Mouse (Mus musculus) MEL (cell line): ENCODE results near the gene Ppl. TPM values are rescaled to one million over a fixed set of nuclear protein-coding genes. Genes with fewer than 3 reads are reported as not detected.

ENCODE experiments used
- DNase-seq: peaks from one replicate; pipeline ENCODE4 v3.0.0; 2011; ENCODE audit warnings: low read depth, low spot score
- H3K27ac ChIP-seq: 2 replicates; pipeline ENCODE4 v1.5.1; 2012; ENCODE audit warnings: low read depth, mild to moderate bottlenecking, control low read depth, low read length, moderate library complexity; ENCODE audit not compliant: control insufficient read depth
- H3K27me3 ChIP-seq, 2 experiments: fragments of 150-350 bp in 1 of 2; sonication (generic) in 1 of 2; 2 replicates each; pipeline ENCODE4 v1.6.1; 2012; ENCODE audit warnings: low read length in 2 of 2, mild to moderate bottlenecking in 2 of 2, improper control_type of control experiment in 1 of 2, moderate library complexity in 1 of 2; ENCODE audit not compliant: insufficient read depth in 2 of 2, control insufficient read depth in 1 of 2
- H3K36me3 ChIP-seq, 2 experiments: 2 replicates each; pipeline ENCODE4 v1.6.1; 2012 to 2014; ENCODE audit warnings: low read length in 2 of 2, improper control_type of control experiment in 1 of 2, inconsistent platforms in 1 of 2, mild to moderate bottlenecking in 1 of 2; ENCODE audit not compliant: insufficient read depth in 2 of 2, control insufficient read depth in 1 of 2
- H3K4me1 ChIP-seq, 2 experiments: fragments of 150-350 bp in 1 of 2; sonication (generic) in 1 of 2; 2 replicates each; pipeline ENCODE4 v1.6.1; 2012; ENCODE audit warnings: low read length in 2 of 2, improper control_type of control experiment in 1 of 2, mild to moderate bottlenecking in 1 of 2; ENCODE audit not compliant: insufficient read depth in 2 of 2, control insufficient read depth in 1 of 2
- H3K4me3 ChIP-seq, 2 experiments: fragments of 150-350 bp in 1 of 2; sonication (generic) in 1 of 2; 2 replicates each; pipeline ENCODE4 v1.5.1; 2012; ENCODE audit warnings: low read depth in 2 of 2, low read length in 2 of 2, mild to moderate bottlenecking in 2 of 2, moderate library complexity in 2 of 2, control low read depth in 1 of 2, improper control_type of control experiment in 1 of 2; ENCODE audit not compliant: control insufficient read depth in 1 of 2, insufficient read depth in 1 of 2
- H3K79me2 ChIP-seq: 2 replicates; pipeline ENCODE4 v1.6.1; 2012; ENCODE audit warnings: mild to moderate bottlenecking, low read length, moderate library complexity; ENCODE audit not compliant: control insufficient read depth, poor library complexity, insufficient read depth
- H3K9ac ChIP-seq: 2 replicates; pipeline ENCODE4 v1.6.1; 2012; ENCODE audit warnings: low read depth, mild to moderate bottlenecking, control low read depth, low read length, moderate library complexity; ENCODE audit not compliant: control insufficient read depth, poor library complexity, severe bottlenecking
- H3K9me3 ChIP-seq: fragments of 150-350 bp; sonication (generic); replicated peaks from 2 replicates; pipeline ENCODE4 v1.6.1; 2012; ENCODE audit warnings: mild to moderate bottlenecking, low read length, improper control_type of control experiment, moderate library complexity; ENCODE audit not compliant: insufficient read depth
- CHD1 ChIP-seq: IDR thresholded peaks from 2 replicates; pipeline ENCODE4 v1.6.1; 2012; ENCODE audit warnings: low read depth, mild to moderate bottlenecking, inconsistent platforms, low read length, improper control_type of control experiment
- ELF1 ChIP-seq: IDR thresholded peaks from 2 replicates; pipeline ENCODE4 v1.6.1; 2014; ENCODE audit warnings: low read depth, mild to moderate bottlenecking, inconsistent platforms, low read length, improper control_type of control experiment, moderate library complexity
- JUND ChIP-seq: IDR thresholded peaks from 2 replicates; pipeline ENCODE4 v1.6.1; 2011; ENCODE audit warnings: low read depth, mild to moderate bottlenecking, improper control_type of control experiment, low read length
- KAT2A ChIP-seq: conservative IDR thresholded peaks from 2 replicates; pipeline ENCODE4 v1.6.1; 2012; ENCODE audit warnings: low read depth, low read length, improper control_type of control experiment, inconsistent platforms
- MAX ChIP-seq: IDR thresholded peaks from 2 replicates; pipeline ENCODE4 v1.6.1; 2011; ENCODE audit warnings: low read length, improper control_type of control experiment
- MAZ ChIP-seq: IDR thresholded peaks from 2 replicates; pipeline ENCODE4 v1.6.1; 2012; ENCODE audit warnings: low read depth, mild to moderate bottlenecking, inconsistent platforms, low read length, improper control_type of control experiment
- MEF2A ChIP-seq: IDR thresholded peaks from 2 replicates; pipeline ENCODE4 v1.6.1; 2014; ENCODE audit warnings: low read depth, mild to moderate bottlenecking, inconsistent platforms, low read length, improper control_type of control experiment; ENCODE audit not compliant: poor library complexity, insufficient replicate concordance, severe bottlenecking; ENCODE audit errors: extremely low read depth
- POLR2AphosphoS5 ChIP-seq: IDR thresholded peaks from 2 replicates; pipeline ENCODE4 v1.6.1; 2012; ENCODE audit warnings: low read depth, borderline replicate concordance, mild to moderate bottlenecking, inconsistent platforms, low read length, moderate library complexity, mixed read lengths
- RAD21 ChIP-seq: IDR thresholded peaks from 2 replicates; pipeline ENCODE4 v1.6.1; 2011; ENCODE audit warnings: mild to moderate bottlenecking, low read depth, low read length, improper control_type of control experiment
- SIN3A ChIP-seq: IDR thresholded peaks from 2 replicates; pipeline ENCODE4 v1.6.1; 2012; ENCODE audit warnings: low read length, improper control_type of control experiment, inconsistent platforms
- TAL1 ChIP-seq: IDR thresholded peaks from 2 replicates; pipeline ENCODE4 v1.6.1; 2012; ENCODE audit warnings: mild to moderate bottlenecking, inconsistent platforms, low read length, moderate library complexity, mixed read lengths
- TBP ChIP-seq: IDR thresholded peaks from 2 replicates; pipeline ENCODE4 v1.8.0; 2011; ENCODE audit warnings: low read depth, low read length, improper control_type of control experiment
- ZC3H11A ChIP-seq: IDR thresholded peaks from 2 replicates; pipeline ENCODE4 v1.6.1; 2012; ENCODE audit warnings: low read depth, mild to moderate bottlenecking, inconsistent platforms, low read length, improper control_type of control experiment
- polyA plus RNA-seq, 2 experiments: library from polyadenylated mRNA; stranded (reverse) in 1 of 2; unstranded in 1 of 2; fragments of >175 nt in 1 of 2; fragments of >200 nt in 1 of 2; gene quantifications; 2 replicates each; pipeline versions ENCODE4 v1.2.1 to v1.2.4; 2012; ENCODE audit warnings: low replicate concordance in 2 of 2, low read depth in 1 of 2; ENCODE audit not compliant: insufficient read length in 2 of 2, insufficient read depth in 1 of 2, missing spikeins in 1 of 2
- total RNA-seq: library from RNA; depleted of rRNA; stranded (reverse); fragments of 300-350 nt; gene quantifications from 2 replicates; pipeline ENCODE4 v1.2.3, GENCODE M21; 2012; rRNA removed

Gene Ppl
- total and polyA plus RNA-seq, 3 experiments, result 0.01 TPM; not detected in 2

GRCm38 (mm10) chr16:5036649-5037234 is 95.5 kb downstream of the Ppl start:
- DNase-seq, result no peak
- no peaks in the 10 kb centered on the region for H3K9me3 ChIP-seq
- no peaks in the 10 kb centered on the region for H3K27me3 ChIP-seq
- no peak overlapping the region for H3K4me3 ChIP-seq
- TF ChIP-seq KAT2A (no peak), POLR2AphosphoS5 (no peak), ZC3H11A (no peak), ELF1 (no peak), CHD1 (no peak), MAX (no peak), JUND (no peak), MEF2A (no peak), MAZ (no peak), TAL1 (no peak), SIN3A (no peak), RAD21 (no peak), TBP (no peak)
- H3K27ac ChIP-seq, result no peak overlapping the region
- H3K9ac ChIP-seq, result no peak overlapping the region
- peaks cover 3 to 9% of the 10 kb centered on the region in 2 experiments for H3K4me1 ChIP-seq
- H3K79me2 ChIP-seq, result no peaks in the 10 kb centered on the region
- H3K36me3 ChIP-seq, result peaks cover 10 to 47% of the 10 kb centered on the region in 2 experiments

Other genes with a start within 250 kb of the Ppl start
- 8.4 and 9.8 TPM in 2 replicates for gene Mgrn1, start 246.2 kb downstream of the Ppl start, total RNA-seq
- gene Mgrn1, start 246.2 kb downstream of the Ppl start, polyA plus RNA-seq, result 10 to 100 TPM in 1 of 2 experiments, not detected in 1; 25.0 TPM
- 34.2 and 41.1 TPM in 2 replicates for gene Nudt16l1, start 193.7 kb downstream of the Ppl start, total RNA-seq
- gene Nudt16l1, start 193.7 kb downstream of the Ppl start, polyA plus RNA-seq, result 10 to 100 TPM in 1 of 2 experiments, not detected in 1; 69.3 TPM
- 19.9 and 27.1 TPM in 2 replicates for gene Anks3, start 168.2 kb downstream of the Ppl start, total RNA-seq
- 10 to 100 TPM in 1 of 2 experiments, not detected in 1; 33.9 TPM for gene Anks3, start 168.2 kb downstream of the Ppl start, polyA plus RNA-seq
- not detected in 2 replicates for gene Sept12, start 134.6 kb downstream of the Ppl start, total RNA-seq
- under 1 TPM in 1 of 2 experiments, not detected in 1; 0.07 TPM for gene Sept12, start 134.6 kb downstream of the Ppl start, polyA plus RNA-seq
- gene Smim22, start 125.1 kb downstream of the Ppl start, total RNA-seq, result not detected in 2 replicates
- gene Smim22, start 125.1 kb downstream of the Ppl start, polyA plus RNA-seq, result not detected
- gene Rogdi, start 118.9 kb downstream of the Ppl start, total RNA-seq, result 1.7 and 1.9 TPM in 2 replicates
- 10 to 100 TPM in 1 of 2 experiments, not detected in 1; 17.8 TPM for gene Rogdi, start 118.9 kb downstream of the Ppl start, polyA plus RNA-seq
- 63.6 and 68.7 TPM in 2 replicates for gene Glyr1, start 82.6 kb downstream of the Ppl start, total RNA-seq
- 100 to 1,000 TPM in 1 of 2 experiments, 10 to 100 TPM in 1; 44.8 to 103 TPM for gene Glyr1, start 82.6 kb downstream of the Ppl start, polyA plus RNA-seq
- 14.9 and 18.1 TPM in 2 replicates for gene Ubn1, start 82.4 kb downstream of the Ppl start, total RNA-seq
- gene Ubn1, start 82.4 kb downstream of the Ppl start, polyA plus RNA-seq, result 10 to 100 TPM; 24.9 to 34.5 TPM
- gene Sec14l5, start 14.7 kb upstream of the Ppl start, total RNA-seq, result not detected in 2 replicates
- gene Sec14l5, start 14.7 kb upstream of the Ppl start, polyA plus RNA-seq, result under 1 TPM in 1 of 2 experiments, not detected in 1; 0.03 TPM
- gene Nagpa, start 71.6 kb upstream of the Ppl start, total RNA-seq, result 34.0 and 34.5 TPM in 2 replicates
- gene Nagpa, start 71.6 kb upstream of the Ppl start, polyA plus RNA-seq, result 10 to 100 TPM in 1 of 2 experiments, not detected in 1; 60.5 TPM
- not detected in 2 replicates for gene AU021092, start 89.9 kb upstream of the Ppl start, total RNA-seq
- not detected for gene AU021092, start 89.9 kb upstream of the Ppl start, polyA plus RNA-seq
- 38.2 and 46.4 TPM in 2 replicates for gene Alg1, start 101.2 kb upstream of the Ppl start, total RNA-seq
- 10 to 100 TPM in 1 of 2 experiments, not detected in 1; 42.9 TPM for gene Alg1, start 101.2 kb upstream of the Ppl start, polyA plus RNA-seq
- 21.4 and 26.4 TPM in 2 replicates for gene Eef2kmt, start 123.6 kb upstream of the Ppl start, total RNA-seq
- gene Eef2kmt, start 123.6 kb upstream of the Ppl start, polyA plus RNA-seq, result 10 to 100 TPM in 1 of 2 experiments, not detected in 1; 48.6 TPM